Mouse (Mus musculus): ENCODE results near the gene Pik3r1.

GRCm38 (mm10) chr13:101641632-101642031, 126.4 kb downstream of the Pik3r1 start:
- TF ChIP-seq CTCF (IDR thresholded peaks at IDR 0.05; ENCODE audit: low read depth) = no peak
- TF ChIP-seq EP300 (IDR thresholded peaks at IDR 0.05; ENCODE audit: low read depth) = no peak

All from heart, postnatal 0 days (tissue).